Mouse (Mus musculus) heart, embryonic 13.5 days (tissue): Measurements from ENCODE around the gene Smim6. TPM values are rescaled to one million over a fixed set of nuclear protein-coding genes. Genes with fewer than 3 reads are reported as not detected.

Source experiments
- ATAC-seq: fragments of 200-750 bp; cut with Nextera tagmentation; 2 replicates; pipeline ENCODE4 v1.8.0; 2017; ENCODE audit warnings: moderate TSS enrichment; ENCODE audit not compliant: insufficient number of reproducible peaks, low FRiP score, low TSS enrichment; ENCODE audit errors: extremely low read depth
- H3K27ac ChIP-seq: fragments of 300-500 bp; sonication (generic); replicated peaks from 2 replicates; pipeline ENCODE4 v1.5.1; 2015; ENCODE audit warnings: moderate library complexity, mild to moderate bottlenecking, inconsistent platforms
- H3K27me3 ChIP-seq: fragments of 300-500 bp; sonication (generic); replicated peaks from 2 replicates; pipeline ENCODE4 v1.6.1; 2015; ENCODE audit warnings: mild to moderate bottlenecking, inconsistent platforms
- H3K36me3 ChIP-seq: fragments of 300-500 bp; sonication (generic); 2 replicates; pipeline ENCODE4 v1.6.1; 2015; ENCODE audit warnings: mild to moderate bottlenecking, inconsistent platforms
- H3K4me1 ChIP-seq: fragments of 300-500 bp; sonication (generic); 2 replicates; pipeline ENCODE4 v1.6.1; 2015; ENCODE audit warnings: inconsistent platforms
- H3K4me2 ChIP-seq: fragments of 300-500 bp; sonication (generic); 2 replicates; pipeline ENCODE4 v1.6.1; 2015; ENCODE audit warnings: inconsistent platforms, mild to moderate bottlenecking, moderate library complexity
- H3K4me3 ChIP-seq: fragments of 300-500 bp; sonication (generic); 2 replicates; pipeline ENCODE4 v1.5.1; 2015; ENCODE audit warnings: moderate library complexity, mild to moderate bottlenecking, inconsistent platforms
- H3K9ac ChIP-seq: fragments of 300-500 bp; sonication (generic); 2 replicates; pipeline ENCODE4 v1.6.1; 2015; ENCODE audit warnings: inconsistent platforms, mild to moderate bottlenecking, moderate library complexity
- H3K9me3 ChIP-seq: fragments of 300-500 bp; sonication (generic); 2 replicates; pipeline ENCODE4 v1.6.1; 2016; ENCODE audit warnings: inconsistent platforms
- WGBS: fragments of 180-500 bp; shearing (Covaris S2); methylation state at CpG from one replicate; pipeline ENCODE4 v1.1.7; 2015; ENCODE audit warnings: mixed read lengths; 5-methylcytosine and 5-hydroxymethylcytosine counted together
- polyA plus RNA-seq: library from polyadenylated mRNA; unstranded; fragments of >200 nt; fragmentation: Nextera tagmentation; extraction: Ambion mirVana; gene quantifications from 2 replicates; pipeline ENCODE4 v1.2.1, GENCODE M21; 2015

The Smim6 gene
- polyA plus RNA-seq, result 1.4 TPM in 2 replicates

GRCm38 (mm10) chr11:115911632-115912376 is at the start of gene Smim6:
Smim6 (plus strand) TSS chr11:115912017.
- no peaks in the 10 kb centered on the region for H3K9me3 ChIP-seq
- WGBS, result 76% methylated on average over 11 of the region's 11 CpGs
- no peaks in the 10 kb centered on the region for H3K27me3 ChIP-seq
- H3K4me1 ChIP-seq, result peaks cover 10% of the 10 kb centered on the region
- peaks cover 67% of the 10 kb centered on the region for H3K36me3 ChIP-seq
- 0 out of 2 replicates have a peak within 1 kb of the TSS, but pooled peaks have one; percentile 28 for H3K27ac ChIP-seq
- no peak within 1 kb of the TSS for H3K4me3 ChIP-seq
- H3K4me2 ChIP-seq, result no peak within 1 kb of the TSS
- no peak for ATAC-seq
- 0 out of 2 replicates have a peak within 1 kb of the TSS, but pooled peaks have one; percentile 19 for H3K9ac ChIP-seq

- no peak overlapping the region for H3K27ac ChIP-seq
- H3K27me3 ChIP-seq, result peaks cover 47% of the 10 kb centered on the region
- no peaks in the 10 kb centered on the region for H3K36me3 ChIP-seq
- peaks cover 9% of the 10 kb centered on the region for H3K4me1 ChIP-seq
- H3K9ac ChIP-seq, result no peak overlapping the region
- WGBS, result 80% methylated on average over 8 of the region's 8 CpGs
- no peaks in the 10 kb centered on the region for H3K9me3 ChIP-seq
- H3K4me3 ChIP-seq, result no peak overlapping the region
- no peak overlapping the region for H3K4me2 ChIP-seq
- no peak for ATAC-seq
These were observed 47.9 kb upstream of the Smim6 start for GRCm38 (mm10) chr11:115863895-115864294.

GRCm38 (mm10) chr11:115869393-115869792 is 42.4 kb upstream of the Smim6 start:
- no peak overlapping the region for H3K4me2 ChIP-seq
- H3K27ac ChIP-seq, result no peak overlapping the region
- H3K4me3 ChIP-seq, result no peak overlapping the region
- no peak for ATAC-seq
- H3K36me3 ChIP-seq, result no peaks in the 10 kb centered on the region
- WGBS, result 65% methylated on average over 8 of the region's 8 CpGs
- peaks cover 3% of the 10 kb centered on the region; the same call in 1 of the 2 replicates for H3K27me3 ChIP-seq
- no peaks in the 10 kb centered on the region for H3K9me3 ChIP-seq
- peaks cover 15% of the 10 kb centered on the region for H3K4me1 ChIP-seq
- H3K9ac ChIP-seq, result no peak overlapping the region

- Histone ChIP-seq H3K4me1 (peaks cover 21% of the 10 kb centered on the region), H3K27me3 (no peaks in the 10 kb centered on the region; the same call in 1 of the 2 replicates), H3K36me3 (no peaks in the 10 kb centered on the region), H3K4me2 (no peak overlapping the region), H3K27ac (no peak overlapping the region), H3K9me3 (no peaks in the 10 kb centered on the region), H3K4me3 (no peak overlapping the region), H3K9ac (peak overlapping the region; percentile 30; the same call in 1 of the 2 replicates)
- no peak for ATAC-seq
- 49% methylated on average over 4 of the region's 4 CpGs for WGBS
These were observed 39.4 kb upstream of the Smim6 start for GRCm38 (mm10) chr11:115872437-115872836.

- H3K27ac ChIP-seq, result no peak overlapping the region
- no peaks in the 10 kb centered on the region for H3K36me3 ChIP-seq
- H3K4me2 ChIP-seq, result no peak overlapping the region
- H3K9me3 ChIP-seq, result no peaks in the 10 kb centered on the region
- no peak for ATAC-seq
- H3K4me1 ChIP-seq, result peaks cover 17% of the 10 kb centered on the region
- no peak overlapping the region for H3K4me3 ChIP-seq
- WGBS, result 66% methylated on average over 3 of the region's 3 CpGs
- no peak overlapping the region for H3K9ac ChIP-seq
- H3K27me3 ChIP-seq, result no peaks in the 10 kb centered on the region; the same call in 1 of the 2 replicates
These were observed 35.9 kb upstream of the Smim6 start for GRCm38 (mm10) chr11:115875935-115876334.

GRCm38 (mm10) chr11:115876438-115876837 is 35.4 kb upstream of the Smim6 start:
- H3K36me3 ChIP-seq, result no peaks in the 10 kb centered on the region
- no peaks in the 10 kb centered on the region; the same call in 1 of the 2 replicates for H3K27me3 ChIP-seq
- no peak overlapping the region for H3K4me2 ChIP-seq
- 71% methylated on average over 5 of the region's 5 CpGs for WGBS
- H3K4me1 ChIP-seq, result peaks cover 17% of the 10 kb centered on the region
- no peak overlapping the region for H3K9ac ChIP-seq
- ATAC-seq, result no peak
- no peak overlapping the region for H3K27ac ChIP-seq
- no peak overlapping the region for H3K4me3 ChIP-seq
- no peaks in the 10 kb centered on the region for H3K9me3 ChIP-seq

- Histone ChIP-seq H3K4me1 (peaks cover 11% of the 10 kb centered on the region), H3K4me3 (no peak overlapping the region), H3K27me3 (peaks cover 3% of the 10 kb centered on the region), H3K27ac (no peak overlapping the region), H3K9ac (no peak overlapping the region), H3K9me3 (no peaks in the 10 kb centered on the region), H3K36me3 (no peaks in the 10 kb centered on the region), H3K4me2 (no peak overlapping the region)
- ATAC-seq, result no peak
- 51% methylated on average over 6 of the region's 6 CpGs for WGBS
These were observed 34.6 kb upstream of the Smim6 start for GRCm38 (mm10) chr11:115877174-115877755.

- Histone ChIP-seq H3K4me3 (no peak overlapping the region), H3K27me3 (peaks cover 11% of the 10 kb centered on the region), H3K4me1 (peaks cover 5% of the 10 kb centered on the region; the same call in 1 of the 2 replicates), H3K27ac (no peak overlapping the region), H3K9ac (no peak overlapping the region), H3K36me3 (no peaks in the 10 kb centered on the region), H3K9me3 (no peaks in the 10 kb centered on the region), H3K4me2 (no peak overlapping the region)
- no peak for ATAC-seq
- 77% methylated on average over 8 of the region's 8 CpGs for WGBS
These were observed 33.7 kb upstream of the Smim6 start for GRCm38 (mm10) chr11:115878071-115878470.

GRCm38 (mm10) chr11:115881002-115881401 is 30.8 kb upstream of the Smim6 start:
- Histone ChIP-seq H3K4me1 (peaks cover 5% of the 10 kb centered on the region; the same call in 1 of the 2 replicates), H3K27me3 (peaks cover 26% of the 10 kb centered on the region), H3K9ac (no peak overlapping the region), H3K4me3 (no peak overlapping the region), H3K36me3 (no peaks in the 10 kb centered on the region), H3K27ac (no peak overlapping the region), H3K4me2 (no peak overlapping the region), H3K9me3 (no peaks in the 10 kb centered on the region)
- WGBS, result 30% methylated on average over 5 of the region's 5 CpGs
- ATAC-seq, result no peak

GRCm38 (mm10) chr11:115883251-115883650 is 28.6 kb upstream of the Smim6 start:
- ATAC-seq, result no peak
- WGBS, result 15% methylated on average over 16 of the region's 17 CpGs
- H3K4me2 ChIP-seq, result no peak overlapping the region
- no peak overlapping the region for H3K27ac ChIP-seq
- peaks cover 26% of the 10 kb centered on the region for H3K27me3 ChIP-seq
- H3K36me3 ChIP-seq, result no peaks in the 10 kb centered on the region
- H3K4me1 ChIP-seq, result peaks cover 6% of the 10 kb centered on the region; the same call in 1 of the 2 replicates
- no peak overlapping the region for H3K9ac ChIP-seq
- H3K4me3 ChIP-seq, result no peak overlapping the region
- H3K9me3 ChIP-seq, result no peaks in the 10 kb centered on the region

GRCm38 (mm10) chr11:115884361-115884760 is 27.5 kb upstream of the Smim6 start:
- no peaks in the 10 kb centered on the region for H3K9me3 ChIP-seq
- peaks cover 26% of the 10 kb centered on the region for H3K27me3 ChIP-seq
- no peak overlapping the region for H3K27ac ChIP-seq
- WGBS, result 90% methylated on average over 3 of the region's 3 CpGs
- H3K9ac ChIP-seq, result no peak overlapping the region
- no peak for ATAC-seq
- H3K4me2 ChIP-seq, result no peak overlapping the region
- H3K36me3 ChIP-seq, result no peaks in the 10 kb centered on the region
- H3K4me3 ChIP-seq, result no peak overlapping the region
- H3K4me1 ChIP-seq, result peaks cover 6% of the 10 kb centered on the region; the same call in 1 of the 2 replicates
